Mouse (Mus musculus): ENCODE data around the gene Mlycd. TPM values are rescaled to one million over a fixed set of nuclear protein-coding genes. Genes with fewer than 3 reads are reported as not detected.

Mlycd gene
- polyA plus RNA-seq, 1 experiment from 2014 or later, result 16.2 TPM

- Histone ChIP-seq H3K9me3 (no peaks in the 10 kb centered on the region), H3K4me1 (no peaks in the 10 kb centered on the region), H3K27ac (no peak overlapping the region), H3K36me3 (replicated peaks) (no peaks in the 10 kb centered on the region), H3K4me2 (no peak overlapping the region), H3K4me3 (no peak overlapping the region), H3K27me3 (replicated peaks) (no peaks in the 10 kb centered on the region), H3K9ac (no peak overlapping the region)
- 35% methylated on average over 4 of the region's 4 CpGs for WGBS
- ATAC-seq (replicated peaks), result no peak
Measured at GRCm38 (mm10) chr8:119380619-119381018, 14.1 kb upstream of the Mlycd start.

- H3K27me3 ChIP-seq (replicated peaks), result no peaks in the 10 kb centered on the region
- H3K4me1 ChIP-seq, result no peaks in the 10 kb centered on the region
- no peak overlapping the region for H3K4me2 ChIP-seq
- no peak overlapping the region for H3K9ac ChIP-seq
- H3K9me3 ChIP-seq, result no peaks in the 10 kb centered on the region
- no peak for ATAC-seq (replicated peaks)
- no peak overlapping the region for H3K27ac ChIP-seq
- WGBS, result 24% methylated on average over 10 of the region's 10 CpGs
- H3K4me3 ChIP-seq, result no peak overlapping the region
- H3K36me3 ChIP-seq (replicated peaks), result no peaks in the 10 kb centered on the region
Measured at GRCm38 (mm10) chr8:119384478-119384877, 10.2 kb upstream of the Mlycd start.

- ATAC-seq (replicated peaks), result no peak
- H3K9me3 ChIP-seq, result no peaks in the 10 kb centered on the region
- H3K4me2 ChIP-seq, result no peak overlapping the region
- no peaks in the 10 kb centered on the region for H3K4me1 ChIP-seq
- H3K4me3 ChIP-seq, result no peak overlapping the region
- 79% methylated on average over 6 of the region's 6 CpGs for WGBS
- H3K27ac ChIP-seq, result no peak overlapping the region
- H3K36me3 ChIP-seq (replicated peaks), result no peaks in the 10 kb centered on the region
- H3K9ac ChIP-seq, result no peak overlapping the region
- H3K27me3 ChIP-seq (replicated peaks), result no peaks in the 10 kb centered on the region
Measured at GRCm38 (mm10) chr8:119385854-119386253, 8.8 kb upstream of the Mlycd start.

DNA sequence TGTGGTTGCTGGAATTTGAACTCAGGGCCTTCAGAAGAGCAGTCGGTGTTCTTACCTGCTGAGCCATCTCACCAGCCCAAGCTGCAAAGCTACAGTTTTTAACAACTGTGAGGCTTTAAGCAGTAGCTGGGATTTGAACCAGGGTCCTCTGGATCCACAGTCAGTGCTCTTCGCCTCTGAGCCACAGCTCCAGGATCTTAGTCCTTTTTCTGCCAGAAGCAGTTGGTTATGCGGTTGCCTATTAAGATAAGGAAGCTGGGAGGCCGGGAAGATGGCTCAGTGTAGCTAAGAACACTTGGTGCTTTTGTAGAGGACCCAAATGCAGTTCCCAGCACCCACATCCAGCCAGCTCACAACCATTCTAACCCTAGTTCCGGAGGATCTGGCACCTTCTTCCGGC, 7.7 kb upstream of the Mlycd start:
- Histone ChIP-seq H3K27ac (no peak overlapping the region), H3K27me3 (replicated peaks) (no peaks in the 10 kb centered on the region), H3K9ac (no peak overlapping the region), H3K36me3 (replicated peaks) (no peaks in the 10 kb centered on the region), H3K4me3 (no peak overlapping the region), H3K4me1 (no peaks in the 10 kb centered on the region), H3K9me3 (no peaks in the 10 kb centered on the region), H3K4me2 (no peak overlapping the region)
- ATAC-seq (replicated peaks), result no peak
- 83% methylated on average over 6 of the region's 6 CpGs for WGBS

DNA sequence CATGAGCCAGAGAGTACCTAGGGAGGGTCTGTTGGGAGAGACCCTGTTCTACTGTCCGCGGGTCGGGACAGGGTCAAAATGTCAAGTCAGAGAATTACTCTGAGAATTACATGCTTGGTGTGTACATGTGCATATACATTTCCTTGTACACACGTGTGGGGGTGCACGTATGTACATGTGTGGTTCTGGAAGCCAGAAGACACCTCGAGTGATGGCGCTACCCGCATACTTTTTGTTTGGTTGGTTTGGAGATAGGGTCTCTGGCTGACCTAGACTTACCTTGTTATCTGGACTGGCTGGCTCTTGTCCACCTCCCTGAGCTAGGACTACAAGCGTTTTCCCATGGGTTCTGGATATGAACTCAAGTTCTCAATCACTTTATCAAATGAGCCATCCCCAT, 581 bp upstream of the Mlycd start:
- peak overlapping the region; percentile 89 for H3K4me2 ChIP-seq
- peak overlapping the region; percentile 89 for H3K9ac ChIP-seq
- WGBS, result 77% methylated on average over 9 of the region's 9 CpGs
- H3K4me1 ChIP-seq, result peaks cover 12% of the 10 kb centered on the region
- H3K36me3 ChIP-seq (replicated peaks), result no peaks in the 10 kb centered on the region
- no peaks in the 10 kb centered on the region for H3K27me3 ChIP-seq (replicated peaks)
- H3K4me3 ChIP-seq, result peak overlapping the region; percentile 93
- no peaks in the 10 kb centered on the region for H3K9me3 ChIP-seq
- ATAC-seq (replicated peaks), result peak; percentile 25
- peak overlapping the region; percentile 89 for H3K27ac ChIP-seq

GRCm38 (mm10) chr8:119395072-119395950, 633 bp downstream of the Mlycd start:
- peak; percentile 69 for ATAC-seq (replicated peaks)
- Histone ChIP-seq H3K4me3 (peak overlapping the region; percentile 93), H3K4me2 (peak overlapping the region; percentile 89), H3K9me3 (no peaks in the 10 kb centered on the region), H3K36me3 (replicated peaks) (no peaks in the 10 kb centered on the region), H3K27ac (peak overlapping the region; percentile 89), H3K4me1 (peaks cover 12% of the 10 kb centered on the region), H3K9ac (peak overlapping the region; percentile 89), H3K27me3 (replicated peaks) (no peaks in the 10 kb centered on the region)
- 6% methylated on average over 83 of the region's 83 CpGs for WGBS

GRCm38 (mm10) chr8:119398558-119398957, 3.9 kb downstream of the Mlycd start:
- peaks cover 12% of the 10 kb centered on the region for H3K4me1 ChIP-seq
- WGBS, result 82% methylated on average over 9 of the region's 9 CpGs
- H3K9ac ChIP-seq, result no peak overlapping the region
- no peak overlapping the region for H3K4me3 ChIP-seq
- H3K27ac ChIP-seq, result no peak overlapping the region
- no peak overlapping the region for H3K4me2 ChIP-seq
- H3K36me3 ChIP-seq (replicated peaks), result no peaks in the 10 kb centered on the region
- no peak for ATAC-seq (replicated peaks)
- no peaks in the 10 kb centered on the region for H3K27me3 ChIP-seq (replicated peaks)
- no peaks in the 10 kb centered on the region for H3K9me3 ChIP-seq

DNA sequence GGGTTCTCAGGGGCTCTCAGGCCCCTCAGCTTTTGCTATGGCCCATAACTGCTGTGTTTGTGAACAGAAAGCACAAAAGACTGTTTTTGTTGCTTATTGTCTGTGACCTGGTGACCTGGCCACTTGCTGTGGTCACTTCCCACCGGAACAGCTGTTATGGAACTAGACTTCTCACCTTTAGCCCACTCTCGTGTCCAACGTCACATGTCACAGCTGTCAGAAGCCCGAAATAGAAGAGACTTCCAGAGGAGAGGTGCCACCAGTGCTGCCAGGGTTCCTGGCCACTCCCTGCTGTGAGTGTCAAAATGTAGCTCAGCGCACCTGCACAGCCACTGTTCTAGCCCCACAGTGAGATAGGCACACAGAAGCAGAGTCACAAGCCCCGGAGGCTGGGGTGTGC, 4.6 kb downstream of the Mlycd start:
- peaks cover 10% of the 10 kb centered on the region for H3K4me1 ChIP-seq
- no peak overlapping the region for H3K9ac ChIP-seq
- no peaks in the 10 kb centered on the region for H3K27me3 ChIP-seq (replicated peaks)
- no peak overlapping the region for H3K4me2 ChIP-seq
- no peaks in the 10 kb centered on the region for H3K9me3 ChIP-seq
- H3K27ac ChIP-seq, result no peak overlapping the region
- no peak overlapping the region for H3K4me3 ChIP-seq
- 82% methylated on average over 6 of the region's 6 CpGs for WGBS
- no peaks in the 10 kb centered on the region for H3K36me3 ChIP-seq (replicated peaks)
- no peak for ATAC-seq (replicated peaks)

- WGBS, result 88% methylated on average over 9 of the region's 9 CpGs
Measured at GRCm38 (mm10) chr8:119400122-119400671, 5.5 kb downstream of the Mlycd start.

GRCm38 (mm10) chr8:119400904-119401303, 6.2 kb downstream of the Mlycd start:
- Histone ChIP-seq H3K9me3 (no peaks in the 10 kb centered on the region), H3K36me3 (replicated peaks) (no peaks in the 10 kb centered on the region), H3K9ac (no peak overlapping the region), H3K4me1 (peaks cover 3% of the 10 kb centered on the region), H3K4me3 (no peak overlapping the region), H3K27me3 (replicated peaks) (no peaks in the 10 kb centered on the region), H3K27ac (no peak overlapping the region), H3K4me2 (no peak overlapping the region)
- no peak for ATAC-seq (replicated peaks)
- WGBS, result 93% methylated on average over 3 of the region's 3 CpGs

More at GRCm38 (mm10) chr8:119400122-119400671, 5.5 kb downstream of the Mlycd start:
- peaks cover 9% of the 10 kb centered on the region for H3K4me1 ChIP-seq
- H3K27ac ChIP-seq, result no peak overlapping the region
- H3K9me3 ChIP-seq, result no peaks in the 10 kb centered on the region
- H3K9ac ChIP-seq, result no peak overlapping the region
- H3K27me3 ChIP-seq (replicated peaks), result no peaks in the 10 kb centered on the region
- H3K4me3 ChIP-seq, result no peak overlapping the region
- no peak for ATAC-seq (replicated peaks)
- H3K36me3 ChIP-seq (replicated peaks), result no peaks in the 10 kb centered on the region
- no peak overlapping the region for H3K4me2 ChIP-seq

DNA sequence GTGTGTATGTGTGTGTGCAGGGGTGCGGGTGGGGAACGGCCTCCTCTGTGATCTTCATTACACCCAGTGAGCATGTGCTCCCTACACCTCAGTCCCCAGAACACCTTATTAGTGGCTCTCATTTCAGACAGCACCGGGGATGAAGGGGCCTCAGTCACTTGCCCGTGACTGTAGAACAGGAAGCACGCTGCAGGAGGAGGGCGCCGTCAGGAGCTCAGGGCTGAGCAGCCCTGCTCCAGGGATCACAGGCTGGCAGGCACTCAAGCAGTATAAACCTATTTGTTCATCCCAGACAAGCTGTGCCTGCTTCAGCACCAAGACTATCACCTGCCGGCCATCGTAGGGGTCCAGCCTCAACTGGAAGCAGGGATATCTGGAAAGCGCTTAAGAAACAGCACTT, 9.2 kb downstream of the Mlycd start:
- Histone ChIP-seq H3K4me1 (no peaks in the 10 kb centered on the region), H3K36me3 (replicated peaks) (peaks cover 9% of the 10 kb centered on the region; the same call in 1 of the 2 replicates), H3K4me2 (no peak overlapping the region), H3K27me3 (replicated peaks) (no peaks in the 10 kb centered on the region), H3K27ac (no peak overlapping the region), H3K4me3 (no peak overlapping the region), H3K9ac (no peak overlapping the region), H3K9me3 (no peaks in the 10 kb centered on the region)
- ATAC-seq (replicated peaks), result no peak
- 71% methylated on average over 10 of the region's 10 CpGs for WGBS

DNA sequence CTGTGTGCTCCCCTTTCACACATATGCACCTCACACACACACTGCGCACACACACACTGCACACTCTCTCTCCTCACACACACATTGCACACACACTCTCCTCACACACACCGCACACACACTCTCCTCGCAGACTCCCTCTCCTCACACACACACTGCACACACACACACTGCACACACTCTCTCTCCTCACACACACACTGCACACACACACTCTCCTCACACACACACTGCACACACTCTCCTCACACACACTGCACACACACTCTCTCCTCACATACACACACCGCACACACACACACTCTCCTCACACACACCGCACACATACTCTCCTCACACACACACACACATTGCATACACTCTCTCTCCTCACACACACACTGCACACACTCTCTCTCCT, 10.0 kb downstream of the Mlycd start:
- peaks cover 16% of the 10 kb centered on the region; the same call in 1 of the 2 replicates for H3K36me3 ChIP-seq (replicated peaks)
- no peak overlapping the region for H3K27ac ChIP-seq
- no peaks in the 10 kb centered on the region for H3K27me3 ChIP-seq (replicated peaks)
- no peak overlapping the region for H3K4me3 ChIP-seq
- no peak overlapping the region for H3K4me2 ChIP-seq
- no peaks in the 10 kb centered on the region for H3K9me3 ChIP-seq
- no peaks in the 10 kb centered on the region for H3K4me1 ChIP-seq
- WGBS, result 96% methylated on average over 5 of the region's 5 CpGs
- H3K9ac ChIP-seq, result no peak overlapping the region
- ATAC-seq (replicated peaks), result no peak

DNA sequence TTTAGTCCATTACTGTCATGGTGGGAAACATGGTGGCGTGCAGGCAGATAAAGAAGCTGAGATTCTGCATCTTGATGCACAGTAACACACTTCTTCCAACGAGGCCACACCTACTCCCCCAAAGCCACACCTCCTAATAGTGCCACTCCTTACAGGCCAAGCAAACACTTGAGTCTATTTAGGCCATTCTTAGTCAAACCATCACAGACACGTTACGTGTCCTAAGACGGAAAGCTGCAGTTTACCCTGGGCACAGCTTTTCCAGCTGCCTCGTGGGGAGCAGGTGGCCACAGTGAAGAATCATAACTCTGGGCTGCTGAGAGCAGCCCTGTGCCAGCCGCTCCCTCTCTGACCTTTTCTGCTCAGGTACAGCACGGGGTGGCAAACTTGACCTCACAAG, 13.6 kb downstream of the Mlycd start:
- no peak overlapping the region for H3K27ac ChIP-seq
- H3K4me3 ChIP-seq, result no peak overlapping the region
- WGBS, result 86% methylated on average over 8 of the region's 8 CpGs
- no peak overlapping the region for H3K9ac ChIP-seq
- no peak overlapping the region for H3K4me2 ChIP-seq
- 0 out of 2 replicates have a peak, but pooled peaks cover 4% of the 10 kb centered on the region for H3K4me1 ChIP-seq
- peaks cover 29% of the 10 kb centered on the region for H3K36me3 ChIP-seq (replicated peaks)
- no peaks in the 10 kb centered on the region for H3K27me3 ChIP-seq (replicated peaks)
- no peaks in the 10 kb centered on the region for H3K9me3 ChIP-seq
- ATAC-seq (replicated peaks), result no peak
